8 mouse cellular contexts compared by ENCODE assay signal in the genomic region with DNA sequence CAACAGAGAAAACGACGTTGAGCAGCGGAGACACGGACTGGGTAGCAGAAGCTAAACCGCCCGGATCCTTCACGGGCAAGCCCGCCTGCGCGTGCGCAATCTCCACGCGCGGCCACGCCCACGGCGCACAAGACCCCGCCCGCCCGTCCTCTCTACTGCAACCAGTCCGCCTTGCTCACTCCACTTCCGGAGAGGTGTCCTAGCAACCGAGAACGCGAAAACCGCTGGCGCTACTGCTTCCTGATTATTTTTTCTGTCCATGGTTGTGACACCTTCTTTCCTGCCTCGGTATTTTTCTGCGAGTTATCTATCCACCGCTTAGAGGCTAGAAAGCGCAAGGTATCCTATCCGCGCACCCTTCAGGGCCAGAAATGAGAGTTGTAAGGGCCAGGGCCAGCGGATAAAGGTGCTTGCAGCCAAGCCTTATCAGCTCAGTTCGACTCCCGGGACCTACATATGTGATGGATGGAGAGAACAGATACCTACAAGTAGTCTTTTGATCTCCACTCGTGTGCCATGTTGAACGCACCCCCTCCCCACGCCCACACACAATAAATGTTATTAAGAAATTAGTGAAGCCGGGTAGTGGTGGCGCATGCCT. TPM values are rescaled to one million over a fixed set of nuclear protein-coding genes. Genes with fewer than 3 reads are reported as not detected.
DNase-seq lines count a peak whose midpoint lies in the region; ATAC-seq lines count a peak whose summit lies in the region.

A gene (minus strand): TSS at position 89 of the 601 bp plus-strand sequence.

- DNase-seq in Muller cell, postnatal 12 days (ENCODE audit: inconsistent ontology term): peak; percentile 94
- peak; percentile 92 for DNase-seq in cerebellum, adult 9-11 months
- peak; percentile 88 to 96 for DNase-seq in frontal cortex, adult 2 months (ENCODE audit: extremely low spot score in 1 of 2, low spot score in 1 of 2)
- DNase-seq in hindbrain, embryonic 11.5 days (ENCODE audit: low spot score): peak; percentile 97
- DNase-seq in layer of hippocampus, postnatal 10 days (ENCODE audit: low spot score in 2 of 2): peak; percentile 92 to 95
- DNase-seq in lung, postnatal 10 days: peak; percentile 98
- peak; percentile 96 for DNase-seq in ovary, postnatal 36 days (ENCODE audit: low spot score)
- DNase-seq in thymus, postnatal 25 days: peak; percentile 97

- 13% methylated on average over 40 of the region's 41 CpGs for WGBS in hindbrain, embryonic 11.5 days

- ATAC-seq in hindbrain, embryonic 11.5 days (ENCODE audit: low FRiP score): peak; percentile 95

- no peaks in the 10 kb centered on the region for H3K4me1 ChIP-seq in hindbrain, embryonic 11.5 days (replicated peaks; ENCODE audit: control insufficient read depth, insufficient read depth, low read length)

- no peaks in the 10 kb centered on the region for H3K27me3 ChIP-seq in hindbrain, embryonic 11.5 days (ENCODE audit: control insufficient read depth, insufficient read depth, low read length)

- peak within 1 kb of the TSS; percentile 60 for H3K4me2 ChIP-seq in hindbrain, embryonic 11.5 days (replicated peaks; ENCODE audit: low read depth, low read length)

- H3K36me3 ChIP-seq in hindbrain, embryonic 11.5 days (ENCODE audit: control insufficient read depth, insufficient read depth, low read length): no peaks in the 10 kb centered on the region

- H3K4me3 ChIP-seq in hindbrain, embryonic 11.5 days (ENCODE audit: low read depth, low read length): peak within 1 kb of the TSS; percentile 60

- peak within 1 kb of the TSS; percentile 86 for H3K27ac ChIP-seq in hindbrain, embryonic 11.5 days (ENCODE audit: low read depth, low read length)

- peak within 1 kb of the TSS; percentile 62 for H3K9ac ChIP-seq in hindbrain, embryonic 11.5 days (ENCODE audit: low read depth, low read length)

- no peaks in the 10 kb centered on the region for H3K9me3 ChIP-seq in hindbrain, embryonic 11.5 days (ENCODE audit: control insufficient read depth, low read length)

RNA-seq across cellular contexts. Expression of the gene that starts here (rescaled TPM):
- 51.6 and 52.9 TPM in 2 replicates for polyA plus RNA-seq in frontal cortex, adult 2 months (2012; rRNA removed)
- polyA plus RNA-seq in hindbrain, embryonic 11.5 days (2014; fragmentation: Nextera tagmentation; extraction: Ambion mirVana): 37.0 and 38.9 TPM in 2 replicates
- 10 to 100 TPM; 49.4 to 53.1 TPM for total RNA-seq in layer of hippocampus, postnatal 10 days (2021)

Comparison
In these comparisons a context has a peak if more than half of its experiments do, and no peak if none do; other contexts are left out.
1. Peak in every context shown above with its lines: DNase-seq, ATAC-seq, H3K4me3 ChIP-seq and H3K27ac ChIP-seq.